Mouse (Mus musculus) heart, embryonic 10.5 days (tissue): ENCODE measurements around the gene Asah2. TPM values are rescaled to one million over a fixed set of nuclear protein-coding genes. Genes with fewer than 3 reads are reported as not detected.
"Not testable (repeated sequence)": the region's sequence is repeated elsewhere in the genome, so short reads cannot be mapped to it uniquely, and the experiment has no call there.

Experiments
- DNase-seq: peaks from one replicate; pipeline ENCODE4 v3.0.0-alpha.2; 2017; ENCODE audit warnings: low spot score
- H3K27ac ChIP-seq: fragments of 300-500 bp; sonication (generic); 2 replicates; pipeline ENCODE4 v1.5.1; 2016; ENCODE audit warnings: mild to moderate bottlenecking
- H3K27me3 ChIP-seq: fragments of 300-500 bp; sonication (generic); 2 replicates; pipeline ENCODE4 v1.6.1; 2016; ENCODE audit warnings: mild to moderate bottlenecking; ENCODE audit not compliant: poor library complexity, insufficient read depth, severe bottlenecking
- H3K36me3 ChIP-seq: fragments of 300-500 bp; sonication (generic); 2 replicates; pipeline ENCODE4 v1.6.1; 2016; ENCODE audit warnings: mild to moderate bottlenecking, moderate library complexity
- H3K4me1 ChIP-seq: fragments of 300-500 bp; sonication (generic); 2 replicates; pipeline ENCODE4 v1.6.1; 2016; ENCODE audit warnings: mild to moderate bottlenecking
- H3K4me3 ChIP-seq: fragments of 300-500 bp; sonication (generic); 2 replicates; pipeline ENCODE4 v1.5.1; 2016; ENCODE audit warnings: mild to moderate bottlenecking, moderate library complexity
- H3K9me3 ChIP-seq: fragments of 300-500 bp; sonication (generic); 2 replicates; pipeline ENCODE4 v1.6.1; 2016; ENCODE audit warnings: mild to moderate bottlenecking, moderate library complexity
- WGBS: fragments of 180-500 bp; shearing (Covaris S2); methylation state at CpG from one replicate; pipeline ENCODE4 v1.1.7; 2016; 5-methylcytosine and 5-hydroxymethylcytosine counted together
- polyA plus RNA-seq: library from polyadenylated mRNA; unstranded; fragments of >200 nt; fragmentation: Nextera tagmentation; extraction: Ambion mirVana; gene quantifications from 2 replicates; pipeline ENCODE4 v1.2.1, GENCODE M21; 2016

Asah2 gene
- 1.6 and 2.9 TPM in 2 replicates for polyA plus RNA-seq

DNA sequence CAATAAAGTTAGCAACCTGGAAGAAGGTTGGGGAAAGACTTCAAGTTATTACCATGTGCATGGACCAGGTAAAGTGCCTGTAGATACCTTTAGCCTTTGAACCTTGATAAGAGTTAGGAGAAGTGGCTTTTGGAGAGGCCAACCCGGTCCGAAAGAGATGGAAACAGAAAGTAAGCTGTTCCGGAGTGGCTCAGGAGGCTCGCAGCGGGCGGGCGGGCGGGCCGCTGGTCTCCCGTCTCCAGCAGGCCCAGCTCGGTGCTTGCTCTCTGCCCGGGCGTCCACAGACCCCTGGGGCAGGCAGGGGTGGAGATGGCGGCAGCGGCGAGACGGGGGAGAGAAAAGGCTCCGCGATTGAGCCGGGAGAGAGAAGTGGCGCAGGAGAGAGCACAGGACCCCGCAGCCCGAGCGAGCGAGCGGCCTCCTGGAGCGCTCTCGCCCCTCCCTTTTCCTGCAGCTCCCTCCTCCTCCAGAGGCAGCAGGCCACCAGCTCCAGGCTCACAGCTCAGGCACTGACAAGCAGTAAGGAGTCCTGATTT, at the start of gene Asah2:
Gene Asah2, minus strand, starts transcription at position 441 of the 536 bp plus-strand sequence.
- Histone ChIP-seq H3K9me3 (no peaks in the 10 kb centered on the region), H3K27me3 (no peaks in the 10 kb centered on the region), H3K36me3 (no peaks in the 10 kb centered on the region), H3K4me3 (peak within 1 kb of the TSS; percentile 86), H3K4me1 (peaks cover 30% of the 10 kb centered on the region), H3K27ac (peak within 1 kb of the TSS; percentile 100)
- 1% methylated on average over 28 of the region's 28 CpGs for WGBS
- DNase-seq = peak; percentile 87

DNA sequence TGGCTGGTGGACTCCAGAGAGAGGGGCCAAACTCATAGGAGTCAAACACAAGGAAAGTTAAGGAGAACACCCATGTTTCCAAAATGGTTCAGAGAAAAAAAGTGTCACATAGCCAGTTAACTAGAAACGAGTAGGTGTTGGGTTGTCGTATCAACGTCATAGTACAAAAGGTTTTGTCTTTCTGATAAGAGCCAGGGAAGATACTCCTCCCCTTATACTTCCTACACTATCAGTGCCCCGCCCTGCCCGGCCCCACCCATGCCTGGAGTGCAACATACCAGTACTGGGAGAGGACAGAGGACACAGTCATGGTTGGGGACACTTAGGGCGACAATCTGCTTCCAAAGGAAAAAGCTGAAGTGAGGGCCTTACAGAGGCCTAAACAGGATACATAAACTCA, 49.0 kb upstream of the Asah2 start:
- Histone ChIP-seq H3K36me3 (peaks cover 22% of the 10 kb centered on the region), H3K4me1 (peaks cover 19% of the 10 kb centered on the region), H3K4me3 (no peak overlapping the region), H3K27me3 (no peaks in the 10 kb centered on the region), H3K27ac (peak overlapping the region; percentile 72), H3K9me3 (no peaks in the 10 kb centered on the region)
- WGBS = 58% methylated on average over 6 of the region's 6 CpGs
- peak; percentile 89 for DNase-seq

DNA sequence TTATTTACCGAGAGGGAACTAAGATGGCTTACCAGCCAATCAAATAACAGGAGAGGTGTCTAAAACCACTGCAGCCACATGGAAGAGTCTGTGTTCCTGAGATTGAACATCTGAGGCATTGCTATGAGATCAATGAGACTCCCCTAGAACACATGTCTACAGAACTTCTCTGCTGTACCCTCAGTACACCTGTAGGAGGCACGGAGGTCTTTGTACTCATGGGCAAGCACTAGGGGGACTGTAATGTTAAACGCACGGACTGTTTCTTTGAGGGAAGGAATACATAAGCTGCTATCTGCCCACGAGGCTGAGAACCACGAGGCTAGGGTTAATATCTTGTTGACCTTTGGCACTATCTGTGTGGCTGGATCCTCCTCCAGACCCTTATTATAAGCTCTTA, 44.5 kb upstream of the Asah2 start:
- Histone ChIP-seq H3K36me3 (no peaks in the 10 kb centered on the region), H3K4me3 (no peak overlapping the region), H3K27me3 (no peaks in the 10 kb centered on the region), H3K27ac (no peak overlapping the region), H3K4me1 (peaks cover 13% of the 10 kb centered on the region), H3K9me3 (no peaks in the 10 kb centered on the region)
- WGBS = 74% methylated on average over 6 of the region's 6 CpGs
- no peak for DNase-seq

DNA sequence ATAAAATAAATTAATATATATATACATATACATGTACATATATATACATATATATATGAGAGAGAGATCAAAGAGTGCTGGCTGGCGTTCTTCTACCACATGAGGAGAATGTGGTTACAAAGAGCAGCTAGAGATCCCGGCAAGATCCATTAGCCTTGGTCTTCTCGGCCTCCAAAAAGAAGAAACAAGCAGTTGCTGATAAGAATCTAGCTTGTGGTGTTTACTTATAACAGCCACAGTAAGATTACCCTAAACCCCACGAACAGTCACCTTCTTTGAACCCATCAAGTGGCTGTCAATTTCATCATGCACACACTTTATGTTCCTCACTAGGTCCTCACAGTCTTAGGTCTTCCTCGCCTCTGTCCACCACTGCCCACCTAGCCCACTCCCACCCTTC, 40.7 kb upstream of the Asah2 start:
- DNase-seq = no peak
- WGBS = 77% methylated on average over 5 of the region's 5 CpGs

DNA sequence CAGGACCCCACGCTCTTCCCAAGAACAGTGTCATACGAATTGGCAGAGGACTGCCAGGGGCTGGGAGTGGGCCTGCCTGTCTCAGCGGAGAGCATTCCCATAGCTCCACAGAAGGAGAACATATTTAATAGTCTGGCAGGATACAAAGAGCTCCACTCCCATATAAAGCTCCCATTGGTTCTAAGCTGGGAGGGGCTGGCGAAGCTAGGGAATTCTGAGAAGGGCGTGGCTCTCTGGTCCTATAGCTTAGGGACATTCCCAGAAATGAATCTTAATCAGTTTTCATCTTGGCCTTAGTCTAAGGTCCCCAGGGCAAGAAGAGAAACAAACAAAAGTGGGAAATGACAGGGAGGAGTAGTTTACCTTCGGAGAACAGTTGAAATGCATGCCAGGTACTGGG, 34.4 kb upstream of the Asah2 start:
- Histone ChIP-seq H3K27ac (no peak overlapping the region), H3K4me3 (no peak overlapping the region), H3K27me3 (no peaks in the 10 kb centered on the region), H3K9me3 (no peaks in the 10 kb centered on the region), H3K36me3 (no peaks in the 10 kb centered on the region), H3K4me1 (peaks cover 23% of the 10 kb centered on the region; the same call in 1 of the 2 replicates)
- DNase-seq = no peak
- 88% methylated on average over 6 of the region's 6 CpGs for WGBS

More for the DNA sequence above, 40.7 kb upstream of the Asah2 start:
- Histone ChIP-seq H3K27me3 (no peaks in the 10 kb centered on the region), H3K27ac (no peak overlapping the region), H3K36me3 (no peaks in the 10 kb centered on the region), H3K9me3 (no peaks in the 10 kb centered on the region), H3K4me1 (no peaks in the 10 kb centered on the region), H3K4me3 (no peak overlapping the region)

DNA sequence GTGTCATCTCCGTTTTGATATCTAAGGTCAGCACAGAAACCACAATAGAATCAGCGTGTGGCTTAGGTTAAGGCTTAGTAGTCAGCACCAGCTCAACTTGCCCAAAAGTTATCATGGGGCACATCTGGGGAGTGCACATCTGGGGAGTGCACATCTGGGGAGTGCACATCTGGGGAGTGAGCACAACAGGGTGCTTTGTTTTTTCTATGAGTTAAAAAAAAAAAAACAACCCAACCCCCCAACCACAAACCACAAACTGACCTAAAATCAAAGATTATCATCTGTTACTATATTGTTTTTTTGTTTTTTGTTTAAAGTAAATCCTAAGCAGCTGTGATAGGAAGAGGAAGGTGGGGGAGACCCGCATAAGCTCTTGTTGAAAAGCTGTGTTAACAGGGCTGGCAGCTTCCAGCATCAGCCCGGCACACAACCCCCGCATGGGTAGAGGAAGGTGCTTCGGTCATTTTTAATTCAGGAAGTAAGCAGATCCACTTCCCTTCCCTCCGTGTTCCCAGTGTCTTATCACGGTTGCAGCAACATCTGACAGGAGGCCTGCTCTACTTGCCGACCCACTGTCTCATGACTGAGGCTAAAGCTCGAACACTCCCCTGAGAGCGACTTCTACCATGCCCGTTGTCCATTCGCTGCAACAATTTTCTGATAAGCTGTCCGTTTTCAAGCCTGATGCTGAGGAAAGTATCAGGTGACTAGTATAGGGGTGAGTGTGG, 30.5 kb upstream of the Asah2 start:
- H3K27ac ChIP-seq = no peak overlapping the region
- H3K4me1 ChIP-seq = peaks cover 36% of the 10 kb centered on the region
- H3K9me3 ChIP-seq = no peaks in the 10 kb centered on the region
- H3K36me3 ChIP-seq = no peaks in the 10 kb centered on the region
- DNase-seq = no peak
- no peak overlapping the region for H3K4me3 ChIP-seq
- no peaks in the 10 kb centered on the region for H3K27me3 ChIP-seq
- 38% methylated on average over 14 of the region's 14 CpGs for WGBS

DNA sequence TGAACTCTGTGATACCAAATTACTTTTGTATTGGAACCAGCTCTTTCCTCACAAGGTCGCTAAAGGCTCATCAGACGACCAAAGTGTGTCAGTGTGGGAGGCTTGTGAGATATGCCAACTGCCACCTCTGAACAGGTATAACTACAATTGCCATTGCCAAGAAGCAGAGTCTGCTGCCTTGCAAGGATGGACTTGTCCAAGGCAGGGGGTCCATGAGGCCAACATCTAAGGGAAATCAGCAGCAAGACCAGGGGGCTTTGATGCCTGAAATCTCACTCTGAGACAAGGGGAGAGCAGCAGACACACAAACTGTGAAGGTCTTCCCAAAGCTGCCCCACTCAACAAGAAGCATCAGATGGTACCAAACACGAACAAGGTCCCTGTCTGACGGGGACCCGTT, 29.9 kb upstream of the Asah2 start:
- DNase-seq = no peak
- WGBS = 82% methylated on average over 5 of the region's 5 CpGs
- no peak overlapping the region for H3K27ac ChIP-seq
- no peak overlapping the region for H3K4me3 ChIP-seq
- H3K4me1 ChIP-seq = peaks cover 36% of the 10 kb centered on the region
- no peaks in the 10 kb centered on the region for H3K36me3 ChIP-seq
- H3K9me3 ChIP-seq = no peaks in the 10 kb centered on the region
- H3K27me3 ChIP-seq = no peaks in the 10 kb centered on the region

DNA sequence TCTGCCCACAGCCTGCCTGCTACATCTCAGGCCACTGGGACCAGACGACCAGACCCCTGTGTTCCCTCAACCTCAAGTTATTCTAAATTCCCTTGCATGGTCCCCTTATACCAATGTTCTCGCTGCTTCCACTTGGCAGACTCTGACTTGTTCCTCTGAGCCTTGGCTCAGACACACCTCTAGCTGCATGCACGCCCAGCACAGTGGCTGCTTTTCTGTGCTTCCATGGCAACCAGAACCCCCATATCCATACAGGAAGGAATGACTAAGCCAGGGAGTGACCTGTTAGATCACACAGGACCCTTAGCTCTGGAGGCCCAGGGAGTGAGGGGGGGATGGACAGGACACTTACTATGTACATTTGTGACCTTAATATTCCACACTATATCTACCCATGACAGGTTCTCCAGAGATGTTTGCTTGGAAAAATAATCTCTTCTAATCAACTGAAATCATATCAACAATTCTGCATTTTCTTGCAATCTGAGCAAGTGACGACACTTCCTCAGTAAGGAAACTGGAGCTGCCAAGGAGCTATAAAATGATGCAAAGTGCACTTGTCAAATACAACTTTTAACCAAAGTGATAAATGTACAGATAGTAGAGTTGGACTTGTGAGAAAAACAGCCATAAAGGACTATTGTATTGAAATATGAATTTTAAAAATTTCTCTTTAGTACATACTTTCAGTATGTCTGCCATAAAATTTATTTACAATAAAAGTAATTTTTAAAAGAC, 29.0 kb upstream of the Asah2 start:
- Histone ChIP-seq H3K27ac (0 out of 2 replicates have a peak overlapping the region, but pooled peaks have one; percentile 39), H3K9me3 (no peaks in the 10 kb centered on the region), H3K36me3 (no peaks in the 10 kb centered on the region), H3K27me3 (no peaks in the 10 kb centered on the region), H3K4me1 (peaks cover 36% of the 10 kb centered on the region), H3K4me3 (no peak overlapping the region)
- 38% methylated on average over 4 of the region's 4 CpGs for WGBS
- DNase-seq = peak; percentile 86

DNA sequence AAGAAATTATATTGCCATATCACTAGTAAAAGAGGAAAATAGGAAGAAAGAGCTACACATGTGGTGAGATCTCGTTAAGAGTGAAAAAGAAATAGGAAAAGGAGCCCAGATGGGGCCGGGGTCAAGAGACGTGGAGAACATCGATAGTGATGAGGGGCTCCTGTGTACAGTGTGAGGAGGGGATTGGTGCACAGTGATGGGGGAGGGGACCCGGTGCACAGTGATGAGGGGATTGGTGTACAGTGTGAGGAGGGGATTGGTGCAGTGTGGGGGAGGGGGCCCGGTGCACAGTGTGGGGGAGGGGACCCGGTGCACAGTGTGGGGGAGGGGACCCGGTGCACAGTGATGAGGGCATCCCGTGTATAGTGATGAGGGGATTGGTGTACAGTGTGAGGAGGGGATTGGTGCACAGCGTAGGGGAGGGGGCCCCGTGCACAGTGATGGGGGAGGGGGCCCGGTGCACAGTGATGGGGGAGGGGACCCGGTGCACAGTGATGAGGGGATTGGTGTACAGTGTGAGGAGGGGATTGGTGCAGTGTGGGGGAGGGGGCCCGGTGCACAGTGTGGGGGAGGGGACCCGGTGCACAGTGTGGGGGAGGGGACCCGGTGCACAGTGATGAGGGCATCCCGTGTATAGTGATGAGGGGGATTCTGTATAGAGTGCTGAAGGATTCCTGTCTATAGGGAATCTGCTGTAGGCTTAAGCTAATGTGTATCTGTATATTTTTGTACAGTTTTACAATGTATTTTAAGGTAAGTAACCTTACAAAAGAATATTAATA, 23.9 kb upstream of the Asah2 start:
- not testable (repeated sequence) for H3K27ac ChIP-seq, H3K4me3 ChIP-seq, H3K27me3 ChIP-seq, DNase-seq, H3K9me3 ChIP-seq
- peaks cover 14% of the 10 kb centered on the region for H3K4me1 ChIP-seq
- H3K36me3 ChIP-seq = peaks cover 12% of the 10 kb centered on the region; the same call in 1 of the 2 replicates
- 91% methylated on average over 16 of the region's 17 CpGs for WGBS

DNA sequence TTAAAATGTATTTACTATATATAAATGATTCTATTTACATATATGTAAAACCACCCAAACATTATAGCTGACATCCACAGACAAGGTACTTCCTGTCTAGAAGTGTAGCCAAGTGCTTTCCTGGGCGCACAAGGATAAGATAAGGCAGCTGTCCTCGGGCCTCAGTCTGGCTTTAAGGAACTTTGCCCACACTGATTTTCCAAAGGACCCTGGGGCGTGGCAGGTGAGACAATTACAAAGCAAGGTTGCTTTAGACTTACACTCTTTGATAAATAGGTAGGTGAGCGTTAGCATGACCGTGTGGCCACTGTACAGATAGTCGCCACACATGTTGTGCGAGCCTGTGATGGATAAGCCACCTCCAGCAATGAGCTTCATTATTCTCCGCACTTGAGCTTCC, 21.3 kb upstream of the Asah2 start:
- 72% methylated on average over 8 of the region's 8 CpGs for WGBS
- Histone ChIP-seq H3K4me1 (0 out of 2 replicates have a peak, but pooled peaks cover 5% of the 10 kb centered on the region), H3K4me3 (no peak overlapping the region), H3K27me3 (no peaks in the 10 kb centered on the region), H3K9me3 (no peaks in the 10 kb centered on the region), H3K36me3 (peaks cover 21% of the 10 kb centered on the region), H3K27ac (no peak overlapping the region)
- no peak for DNase-seq

DNA sequence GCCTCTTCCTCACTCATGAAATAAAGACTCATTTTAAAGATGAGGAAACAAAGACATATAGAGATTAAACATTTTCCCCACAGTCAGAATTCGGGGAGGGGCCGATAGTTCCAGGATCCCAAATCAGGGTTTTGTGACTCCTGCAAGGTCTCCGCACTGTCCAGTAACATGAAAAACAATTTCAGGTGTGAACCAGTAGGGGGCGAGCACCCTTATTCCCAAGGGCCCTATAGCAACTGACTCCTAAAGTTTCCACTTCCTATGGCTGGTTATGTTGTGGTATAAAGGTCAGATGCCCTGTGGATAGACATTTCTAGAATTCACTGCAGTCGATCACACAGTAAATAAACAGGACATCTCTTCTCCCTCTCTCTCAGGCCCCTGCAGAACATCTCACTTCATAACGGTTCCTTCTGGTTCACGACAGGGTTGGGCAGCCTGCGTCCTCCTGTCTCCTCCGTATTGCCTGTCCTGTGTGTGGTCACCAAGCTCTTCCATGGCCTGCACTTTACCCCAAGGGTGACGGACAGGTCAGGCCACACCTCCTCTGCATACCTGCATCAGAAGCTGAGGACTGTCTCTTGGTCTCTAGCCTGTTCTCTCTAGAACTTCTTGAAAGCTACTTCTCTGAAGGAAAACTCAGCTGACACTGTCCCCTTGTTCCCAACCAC, 19.3 kb upstream of the Asah2 start:
- no peaks in the 10 kb centered on the region for H3K9me3 ChIP-seq
- H3K4me1 ChIP-seq = 0 out of 2 replicates have a peak, but pooled peaks cover 5% of the 10 kb centered on the region
- no peak for DNase-seq
- H3K27ac ChIP-seq = peak overlapping the region; percentile 6; the same call in 1 of the 2 replicates
- H3K27me3 ChIP-seq = no peaks in the 10 kb centered on the region
- peaks cover 29% of the 10 kb centered on the region for H3K36me3 ChIP-seq
- H3K4me3 ChIP-seq = no peak overlapping the region
- 76% methylated on average over 10 of the region's 10 CpGs for WGBS

DNA sequence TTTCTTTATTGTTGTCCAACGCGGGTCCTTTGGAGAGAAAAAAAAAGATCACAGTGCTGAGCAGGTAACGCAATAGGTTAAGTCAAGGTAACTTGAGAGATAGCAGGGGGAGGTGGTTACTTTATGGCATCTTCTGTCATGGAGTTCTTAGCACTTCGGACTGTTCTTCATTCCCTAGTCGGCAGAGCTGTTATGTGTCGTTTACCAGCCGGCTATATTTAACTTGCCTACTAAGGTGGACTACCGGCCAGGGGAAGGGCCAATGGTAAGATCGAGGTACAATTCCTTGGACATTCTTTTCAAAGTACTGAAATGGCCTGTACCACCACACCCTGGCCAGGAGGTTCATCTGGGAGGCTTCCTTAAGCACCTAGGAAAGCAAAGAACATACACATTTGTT, 16.1 kb upstream of the Asah2 start:
- H3K36me3 ChIP-seq = peaks cover 31% of the 10 kb centered on the region
- no peak for DNase-seq
- no peak overlapping the region for H3K27ac ChIP-seq
- no peaks in the 10 kb centered on the region for H3K27me3 ChIP-seq
- H3K4me3 ChIP-seq = no peak overlapping the region
- H3K4me1 ChIP-seq = no peaks in the 10 kb centered on the region
- no peaks in the 10 kb centered on the region for H3K9me3 ChIP-seq
- 80% methylated on average over 9 of the region's 9 CpGs for WGBS
